Mouse (Mus musculus) heart, adult 2 months (tissue): ENCODE measurements around the gene Hoxd8. TPM values are rescaled to one million over a fixed set of nuclear protein-coding genes. Genes with fewer than 3 reads are reported as not detected.

Source experiments
- DNase-seq, 2 experiments: peaks; one replicate each; pipeline ENCODE4 v3.0.0; 2021
- H3K27ac ChIP-seq: fragments of 200-600 bp; 2 replicates; pipeline ENCODE4 v1.8.1; 2022
- H3K27me3 ChIP-seq: fragments of 200-500 bp; 2 replicates; pipeline ENCODE4 v1.6.1; 2012; ENCODE audit warnings: mild to moderate bottlenecking, low read length, inconsistent platforms, mixed read lengths; ENCODE audit not compliant: control insufficient read depth, insufficient read depth
- H3K36me3 ChIP-seq: fragments of 200-500 bp; 2 replicates; pipeline ENCODE4 v1.6.1; 2012; ENCODE audit warnings: low read length, inconsistent platforms; ENCODE audit not compliant: control insufficient read depth, insufficient read depth
- H3K4me1 ChIP-seq: fragments of 200-500 bp; 2 replicates; pipeline ENCODE4 v1.6.1; 2011; ENCODE audit warnings: low read length; ENCODE audit not compliant: control insufficient read depth, insufficient read depth
- H3K4me3 ChIP-seq: fragments of 200-600 bp; 2 replicates; pipeline ENCODE4 v1.8.1; 2022
- H3K79me2 ChIP-seq: fragments of 200-500 bp; replicated peaks from 2 replicates; pipeline ENCODE4 v1.6.1; 2012; ENCODE audit warnings: mild to moderate bottlenecking, inconsistent platforms, low read length, moderate library complexity, mixed read lengths; ENCODE audit not compliant: control insufficient read depth, insufficient read depth
- H3K9ac ChIP-seq: fragments of 200-500 bp; 2 replicates; pipeline ENCODE4 v1.6.1; 2012; ENCODE audit warnings: low read depth, mild to moderate bottlenecking, control low read depth, inconsistent platforms, low read length, mixed read lengths
- CTCF ChIP-seq: fragments of 200-600 bp; IDR thresholded peaks from 2 replicates; pipeline ENCODE4 v1.8.1; 2022; ENCODE audit warnings: antibody characterized with exemption, mild to moderate bottlenecking, moderate library complexity
- EP300 ChIP-seq: fragments of 200-500 bp; IDR thresholded peaks from 2 replicates; pipeline ENCODE4 v1.6.1; 2011; ENCODE audit warnings: low read depth, low read length, control low read depth; ENCODE audit not compliant: insufficient read depth
- POLR2A ChIP-seq: fragments of 200-500 bp; IDR thresholded peaks from 2 replicates; pipeline ENCODE4 v1.6.1; 2011; ENCODE audit warnings: mild to moderate bottlenecking, low read depth, low read length, control low read depth; ENCODE audit not compliant: insufficient read depth
- WGBS: fragments of 180-500 bp; shearing (Covaris S2); methylation state at CpG from one replicate; pipeline ENCODE4 v1.1.7; 2018; 5-methylcytosine and 5-hydroxymethylcytosine counted together
- intact Hi-C: fragments of 180-260 bp; cut with DNase I; formaldehyde crosslinking; loops from one replicate; pipeline ENCODE4 v1.15.1; 2025
- polyA plus RNA-seq: library from polyadenylated mRNA; depleted of rRNA; stranded (reverse); fragments of >200 nt; gene quantifications from 2 replicates; pipeline ENCODE4 v1.2.3, GENCODE M21; 2012
- total RNA-seq, 2 experiments: library from RNA; stranded (reverse); gene quantifications; 2 replicates each; pipeline ENCODE4 v1.2.3; 2021

Gene Hoxd8
- total and polyA plus RNA-seq, 3 experiments = 0.59 to 1.0 (median 0.61) TPM

DNA sequence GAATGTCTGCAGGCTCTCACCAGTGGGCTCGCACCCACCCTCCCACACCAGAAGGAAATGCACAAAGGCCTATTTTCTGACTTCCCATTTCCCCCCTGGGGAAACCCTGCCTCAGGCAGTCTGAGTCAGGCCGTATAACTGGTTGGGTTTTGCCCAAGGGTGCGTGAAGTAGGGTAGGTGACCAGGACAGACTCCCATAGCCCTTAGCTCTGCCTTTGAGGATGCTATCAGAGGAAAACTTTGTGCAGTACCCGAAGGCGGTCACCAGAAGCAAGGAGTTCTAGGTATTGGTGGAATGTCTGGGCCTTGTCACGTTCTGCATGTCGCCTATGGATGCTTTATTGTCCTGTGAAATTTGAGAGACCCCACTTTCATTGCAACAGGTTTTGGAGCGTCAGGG lies 18.5 kb downstream of the Hoxd8 start:
- Histone ChIP-seq H3K36me3 (no peaks in the 10 kb centered on the region), H3K79me2 (no peaks in the 10 kb centered on the region), H3K4me3 (no peak overlapping the region), H3K4me1 (no peaks in the 10 kb centered on the region), H3K27me3 (peaks cover 27% of the 10 kb centered on the region), H3K9ac (no peak overlapping the region), H3K27ac (no peak overlapping the region)
- TF ChIP-seq CTCF (no peak), EP300 (no peak), POLR2A (no peak)
- 20% methylated on average over 8 of the region's 8 CpGs for WGBS
- intact Hi-C loops = no loop called here
- DNase-seq = peak in 1 of 2 experiments; percentile 14

DNA sequence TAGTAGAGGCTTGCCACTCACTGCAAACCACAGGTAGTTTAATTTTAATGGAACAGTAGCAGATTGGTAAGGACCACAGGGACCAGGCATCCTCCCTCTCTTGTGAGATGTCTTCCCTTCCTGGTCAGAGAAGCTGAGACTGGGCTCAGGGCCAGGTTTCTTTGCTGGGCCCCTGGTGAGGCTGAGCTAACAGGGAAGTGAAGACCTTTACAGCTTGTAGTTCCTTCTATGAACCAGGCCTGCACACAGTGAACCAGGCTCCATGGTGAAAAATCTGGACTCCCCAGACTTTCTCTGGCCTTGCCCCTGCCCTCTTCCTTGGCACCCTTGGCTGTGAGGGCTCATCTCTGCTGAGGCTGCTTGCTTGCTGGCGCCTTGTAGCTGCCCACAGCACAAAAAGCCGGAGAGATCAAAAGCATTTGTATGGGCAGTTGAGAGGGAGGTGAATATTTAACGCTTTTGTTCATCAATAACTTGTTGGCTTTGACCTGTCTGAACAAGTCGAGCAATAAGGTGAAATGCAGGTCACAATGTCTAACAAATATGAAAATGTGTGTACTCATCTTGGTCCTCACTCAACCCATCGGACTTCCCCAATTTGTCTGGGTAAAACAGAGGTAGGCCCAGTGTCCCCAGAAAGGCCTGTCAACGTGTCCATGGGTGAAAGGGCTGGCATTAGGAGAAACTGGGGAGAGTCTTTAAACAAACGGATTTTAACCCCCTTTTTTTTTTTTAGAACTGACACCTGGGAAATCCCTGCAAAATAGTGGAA lies 20.0 kb downstream of the Hoxd8 start:
- Histone ChIP-seq H3K27ac (no peak overlapping the region), H3K79me2 (no peaks in the 10 kb centered on the region), H3K27me3 (peaks cover 28% of the 10 kb centered on the region), H3K36me3 (no peaks in the 10 kb centered on the region), H3K9ac (no peak overlapping the region), H3K4me3 (no peak overlapping the region), H3K4me1 (no peaks in the 10 kb centered on the region)
- intact Hi-C loops = no loop called here
- TF ChIP-seq POLR2A (no peak), EP300 (no peak), CTCF (no peak)
- DNase-seq = peak in 1 of 2 experiments; percentile 12
- 45% methylated on average over 7 of the region's 7 CpGs for WGBS

DNA sequence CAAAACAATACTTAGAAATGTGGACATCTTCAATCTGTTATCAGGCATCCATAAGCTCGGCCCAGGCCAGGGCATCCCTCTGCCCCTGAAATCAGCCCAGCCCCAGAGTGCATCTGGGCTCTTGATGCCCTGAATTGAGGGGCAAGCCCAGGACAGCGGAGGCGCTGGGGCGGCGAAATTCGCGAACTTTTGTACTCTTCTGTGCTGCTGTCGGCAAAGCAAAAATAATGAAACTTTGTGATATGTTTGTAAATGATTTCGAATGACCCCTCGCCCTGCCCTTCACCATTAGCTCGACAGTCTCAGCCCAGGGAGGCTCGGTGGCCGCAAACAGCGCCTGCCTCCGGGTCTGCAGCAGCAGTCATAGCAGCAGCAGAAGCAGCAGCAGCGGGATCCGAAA lies 20.8 kb downstream of the Hoxd8 start:
- DNase-seq = peak in 1 of 2 experiments; percentile 16
- no peak overlapping the region for H3K9ac ChIP-seq
- no peaks in the 10 kb centered on the region for H3K36me3 ChIP-seq
- 24% methylated on average over 17 of the region's 17 CpGs for WGBS
- H3K27ac ChIP-seq = no peak overlapping the region
- intact Hi-C loops = no loop called here
- H3K4me3 ChIP-seq = no peak overlapping the region
- H3K79me2 ChIP-seq = no peaks in the 10 kb centered on the region
- TF ChIP-seq CTCF = no peak
- TF ChIP-seq POLR2A = no peak
- no peak for TF ChIP-seq EP300
- no peaks in the 10 kb centered on the region for H3K4me1 ChIP-seq
- H3K27me3 ChIP-seq = peaks cover 28% of the 10 kb centered on the region

DNA sequence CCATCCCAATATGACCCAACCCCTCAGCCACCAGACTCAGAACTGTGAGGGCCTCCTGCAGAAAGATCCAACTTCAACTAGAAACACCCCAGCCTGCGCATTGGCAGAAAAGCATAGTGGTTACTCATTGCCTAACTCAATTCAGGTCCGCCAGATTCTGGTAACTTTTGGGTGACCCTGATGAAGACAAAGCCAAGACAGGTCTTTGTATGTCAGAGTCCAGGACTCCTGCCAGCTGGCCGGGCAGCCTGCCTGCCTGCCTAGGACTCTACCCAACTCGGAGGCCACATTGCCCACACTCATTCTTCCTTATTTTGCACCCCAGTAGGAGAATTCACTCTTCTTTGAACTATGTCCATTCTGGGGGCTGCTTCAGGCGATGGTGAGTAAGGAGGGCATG lies 22.1 kb downstream of the Hoxd8 start, which contains the start of gene Gm28230:
Gene Gm28230, plus strand, starts transcription at position 178 of the 400 bp plus-strand sequence.
- Histone ChIP-seq H3K79me2 (no peaks in the 10 kb centered on the region), H3K27ac (no peak within 1 kb of the TSS), H3K27me3 (peaks cover 26% of the 10 kb centered on the region), H3K36me3 (no peaks in the 10 kb centered on the region), H3K4me1 (no peaks in the 10 kb centered on the region), H3K9ac (no peak within 1 kb of the TSS), H3K4me3 (peak within 1 kb of the TSS; percentile 2; the same call in 1 of the 2 replicates)
- 22% methylated on average over 5 of the region's 5 CpGs for WGBS
- DNase-seq = peak in 1 of 2 experiments; percentile 17
- intact Hi-C loops = no loop called here
- TF ChIP-seq EP300 (no peak), CTCF (no peak), POLR2A (no peak)

DNA sequence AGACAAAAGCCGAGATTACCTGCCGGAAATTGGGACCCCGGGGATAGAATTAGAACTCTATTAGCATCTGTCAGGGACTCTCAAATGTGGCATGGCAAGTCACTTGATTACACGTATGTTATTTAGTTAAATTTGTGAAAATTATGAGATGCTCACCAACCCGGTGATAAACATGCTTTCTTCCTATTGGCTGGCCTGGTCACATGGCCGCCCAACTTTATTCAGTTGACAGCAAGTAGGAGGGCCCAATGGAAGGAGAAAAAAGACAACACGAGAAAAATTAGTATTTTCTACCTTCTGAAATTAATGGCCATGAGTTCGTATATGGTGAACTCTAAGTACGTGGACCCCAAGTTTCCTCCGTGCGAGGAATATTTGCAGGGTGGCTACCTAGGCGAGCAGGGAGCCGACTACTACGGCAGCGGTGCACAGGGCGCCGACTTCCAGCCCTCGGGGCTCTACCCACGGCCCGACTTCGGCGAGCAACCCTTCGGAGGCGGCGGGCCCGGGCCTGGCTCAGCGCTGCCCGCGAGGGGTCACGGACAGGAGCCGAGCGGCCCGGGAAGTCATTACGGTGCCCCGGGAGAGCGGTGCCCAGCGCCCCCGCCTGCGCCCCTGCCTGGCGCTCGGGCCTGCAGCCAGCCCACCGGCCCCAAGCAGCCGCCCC lies 22.7 kb downstream of the Hoxd8 start:
- intact Hi-C loops = no loop called here
- H3K36me3 ChIP-seq = no peaks in the 10 kb centered on the region
- 5% methylated on average over 42 of the region's 43 CpGs for WGBS

More for the DNA sequence above, 22.7 kb downstream of the Hoxd8 start:
- H3K27ac ChIP-seq = no peak overlapping the region
- H3K79me2 ChIP-seq = no peaks in the 10 kb centered on the region
- peak overlapping the region; percentile 2; the same call in 1 of the 2 replicates for H3K4me3 ChIP-seq
- H3K9ac ChIP-seq = no peak overlapping the region
- TF ChIP-seq POLR2A = no peak
- no peak for TF ChIP-seq EP300
- TF ChIP-seq CTCF = no peak
- peaks cover 26% of the 10 kb centered on the region for H3K27me3 ChIP-seq
- no peaks in the 10 kb centered on the region for H3K4me1 ChIP-seq
- no peak for DNase-seq
